Mouse (Mus musculus) natural killer cell, adult 2 months (primary cell): ENCODE data around the gene Speg.

ENCODE experiments used
- DNase-seq, 2 experiments: peaks; one replicate each; pipeline ENCODE4 v3.0.0; 2022; ENCODE audit warnings: low spot score in 2 of 2

The Speg gene

GRCm38 (mm10) chr1:75393846-75394245, 18.7 kb downstream of the Speg start:
- DNase-seq, result no peak

GRCm38 (mm10) chr1:75398761-75399402, 23.8 kb downstream of the Speg start:
- DNase-seq, result peak in 1 of 2 experiments; percentile 16

GRCm38 (mm10) chr1:75399755-75400492, 24.8 kb downstream of the Speg start:
- no peak for DNase-seq

- DNase-seq, result no peak
Observed at GRCm38 (mm10) chr1:75400493-75401115, 25.5 kb downstream of the Speg start.

- no peak for DNase-seq
Observed at GRCm38 (mm10) chr1:75405547-75405946, 30.4 kb downstream of the Speg start.

- no peak for DNase-seq
Observed at GRCm38 (mm10) chr1:75406173-75406572, 31.1 kb downstream of the Speg start.

- DNase-seq, result no peak
Observed at GRCm38 (mm10) chr1:75407056-75407455, 32.0 kb downstream of the Speg start.

GRCm38 (mm10) chr1:75408210-75408609, 33.1 kb downstream of the Speg start:
- no peak for DNase-seq

- DNase-seq, result no peak
Observed at GRCm38 (mm10) chr1:75409950-75410349, 34.9 kb downstream of the Speg start.

GRCm38 (mm10) chr1:75412196-75412595, 37.1 kb downstream of the Speg start:
- DNase-seq, result no peak

GRCm38 (mm10) chr1:75413749-75414148, 38.7 kb downstream of the Speg start:
- peak in 1 of 2 experiments; percentile 21 for DNase-seq

- no peak for DNase-seq
Observed at GRCm38 (mm10) chr1:75421794-75422193, 46.7 kb downstream of the Speg start.

GRCm38 (mm10) chr1:75422216-75422822, 47.2 kb downstream of the Speg start:
- no peak for DNase-seq

GRCm38 (mm10) chr1:75422823-75423471, 47.9 kb downstream of the Speg start:
- DNase-seq, result no peak

- DNase-seq, result no peak
Observed at GRCm38 (mm10) chr1:75423780-75424390, 48.8 kb downstream of the Speg start.

- DNase-seq, result no peak
Observed at GRCm38 (mm10) chr1:75425796-75426471, 50.8 kb downstream of the Speg start.

- DNase-seq, result peak; percentile 33 to 49
Observed at GRCm38 (mm10) chr1:75435475-75436328, 60.6 kb downstream of the Speg start, which contains the start of gene Gmppa. Gene Gmppa, plus strand, starts transcription at chr1:75435930.

- no peak for DNase-seq
Observed at GRCm38 (mm10) chr1:75438782-75439181, 63.7 kb downstream of the Speg start.

GRCm38 (mm10) chr1:75440661-75441060, 65.6 kb downstream of the Speg start:
- no peak for DNase-seq

GRCm38 (mm10) chr1:75441471-75441996, 66.4 kb downstream of the Speg start:
- DNase-seq, result no peak
